Mouse (Mus musculus) hindbrain, embryonic 15.5 days (tissue): Measurements from ENCODE around the gene Hoxa7. TPM values are rescaled to one million over a fixed set of nuclear protein-coding genes. Genes with fewer than 3 reads are reported as not detected.

Experiments
- ATAC-seq: fragments of 200-750 bp; cut with Nextera tagmentation; 2 replicates; pipeline ENCODE4 v1.8.0; 2017; ENCODE audit warnings: low read depth, moderate number of reproducible peaks, moderate TSS enrichment; ENCODE audit not compliant: low FRiP score
- H3K27ac ChIP-seq: fragments of 300-500 bp; sonication (generic); replicated peaks from 2 replicates; pipeline ENCODE4 v1.5.1; 2015; ENCODE audit warnings: mild to moderate bottlenecking, inconsistent platforms
- H3K27me3 ChIP-seq: fragments of 300-500 bp; sonication (generic); 2 replicates; pipeline ENCODE4 v1.6.1; 2015; ENCODE audit warnings: control low read depth, inconsistent platforms
- H3K36me3 ChIP-seq: fragments of 300-500 bp; sonication (generic); 2 replicates; pipeline ENCODE4 v1.6.1; 2015; ENCODE audit warnings: control low read depth, inconsistent platforms
- H3K4me1 ChIP-seq: fragments of 300-500 bp; sonication (generic); replicated peaks from 2 replicates; pipeline ENCODE4 v1.6.1; 2015; ENCODE audit warnings: control low read depth, inconsistent platforms
- H3K4me2 ChIP-seq: fragments of 300-500 bp; sonication (generic); 2 replicates; pipeline ENCODE4 v1.6.1; 2015; ENCODE audit warnings: moderate library complexity, mild to moderate bottlenecking, inconsistent platforms
- H3K4me3 ChIP-seq: fragments of 300-500 bp; sonication (generic); 2 replicates; pipeline ENCODE4 v1.5.1; 2015; ENCODE audit warnings: mild to moderate bottlenecking, inconsistent platforms
- H3K9ac ChIP-seq: fragments of 300-500 bp; sonication (generic); 2 replicates; pipeline ENCODE4 v1.6.1; 2015; ENCODE audit warnings: inconsistent platforms
- H3K9me3 ChIP-seq: fragments of 300-500 bp; sonication (generic); 2 replicates; pipeline ENCODE4 v1.6.1; 2016; ENCODE audit warnings: control low read depth, inconsistent platforms
- WGBS: fragments of 180-500 bp; shearing (Covaris S2); methylation state at CpG from one replicate; pipeline ENCODE4 v1.1.7; 2015; 5-methylcytosine and 5-hydroxymethylcytosine counted together
- polyA plus RNA-seq: library from polyadenylated mRNA; unstranded; fragments of >200 nt; fragmentation: Nextera tagmentation; extraction: Ambion mirVana; gene quantifications from 2 replicates; pipeline ENCODE4 v1.2.1, GENCODE M21; 2015

Gene Hoxa7
- polyA plus RNA-seq, 1 experiment from 2014 or later: 20.5 TPM

- Histone ChIP-seq H3K27me3 (peaks cover 86% of the 10 kb centered on the region), H3K27ac (no peak overlapping the region), H3K4me2 (no peak overlapping the region), H3K4me1 (no peaks in the 10 kb centered on the region), H3K36me3 (no peaks in the 10 kb centered on the region), H3K4me3 (no peak overlapping the region), H3K9me3 (no peaks in the 10 kb centered on the region), H3K9ac (no peak overlapping the region)
- WGBS: 10% methylated on average over 7 of the region's 7 CpGs
- ATAC-seq: no peak
These were observed 29.7 kb upstream of the Hoxa7 start for GRCm38 (mm10) chr6:52251177-52251879.

- Histone ChIP-seq H3K4me3 (no peak overlapping the region), H3K4me2 (no peak overlapping the region), H3K27ac (no peak overlapping the region), H3K9me3 (no peaks in the 10 kb centered on the region), H3K4me1 (no peaks in the 10 kb centered on the region), H3K27me3 (peaks cover 86% of the 10 kb centered on the region), H3K9ac (no peak overlapping the region), H3K36me3 (no peaks in the 10 kb centered on the region)
- ATAC-seq: no peak
- WGBS: 2% methylated on average over 4 of the region's 4 CpGs
These were observed 28.2 kb upstream of the Hoxa7 start for GRCm38 (mm10) chr6:52249826-52250225.

GRCm38 (mm10) chr6:52249415-52249738 lies 27.7 kb upstream of the Hoxa7 start:
- H3K27me3 ChIP-seq: peaks cover 89% of the 10 kb centered on the region
- H3K4me1 ChIP-seq: no peaks in the 10 kb centered on the region
- H3K27ac ChIP-seq: no peak overlapping the region
- no peaks in the 10 kb centered on the region for H3K9me3 ChIP-seq
- H3K9ac ChIP-seq: no peak overlapping the region
- no peak overlapping the region for H3K4me2 ChIP-seq
- no peak overlapping the region for H3K4me3 ChIP-seq
- WGBS: under 1% methylated on average over 16 of the region's 16 CpGs
- H3K36me3 ChIP-seq: no peaks in the 10 kb centered on the region
- ATAC-seq: no peak

GRCm38 (mm10) chr6:52248638-52249414 lies 27.2 kb upstream of the Hoxa7 start:
- Histone ChIP-seq H3K4me3 (no peak overlapping the region), H3K4me2 (no peak overlapping the region), H3K9me3 (no peaks in the 10 kb centered on the region), H3K27me3 (peaks cover 91% of the 10 kb centered on the region), H3K36me3 (no peaks in the 10 kb centered on the region), H3K27ac (no peak overlapping the region), H3K4me1 (no peaks in the 10 kb centered on the region), H3K9ac (no peak overlapping the region)
- no peak for ATAC-seq
- WGBS: under 1% methylated on average over 27 of the region's 27 CpGs

GRCm38 (mm10) chr6:52247766-52248637 lies 26.3 kb upstream of the Hoxa7 start:
- no peak overlapping the region for H3K4me2 ChIP-seq
- peaks cover 92% of the 10 kb centered on the region for H3K27me3 ChIP-seq
- 2% methylated on average over 23 of the region's 23 CpGs for WGBS
- H3K9me3 ChIP-seq: no peaks in the 10 kb centered on the region
- no peaks in the 10 kb centered on the region for H3K4me1 ChIP-seq
- no peak overlapping the region for H3K27ac ChIP-seq
- H3K4me3 ChIP-seq: no peak overlapping the region
- H3K9ac ChIP-seq: no peak overlapping the region
- no peak for ATAC-seq
- H3K36me3 ChIP-seq: no peaks in the 10 kb centered on the region

GRCm38 (mm10) chr6:52246916-52247315 lies 25.3 kb upstream of the Hoxa7 start:
- no peaks in the 10 kb centered on the region for H3K36me3 ChIP-seq
- peaks cover 93% of the 10 kb centered on the region for H3K27me3 ChIP-seq
- no peak overlapping the region for H3K4me2 ChIP-seq
- H3K4me1 ChIP-seq: no peaks in the 10 kb centered on the region
- H3K9ac ChIP-seq: no peak overlapping the region
- no peak overlapping the region for H3K4me3 ChIP-seq
- no peak for ATAC-seq
- 12% methylated on average over 3 of the region's 3 CpGs for WGBS
- no peak overlapping the region for H3K27ac ChIP-seq
- H3K9me3 ChIP-seq: no peaks in the 10 kb centered on the region

GRCm38 (mm10) chr6:52246403-52246803 lies 24.7 kb upstream of the Hoxa7 start:
- ATAC-seq: no peak
- no peak overlapping the region for H3K9ac ChIP-seq
- no peak overlapping the region for H3K27ac ChIP-seq
- no peaks in the 10 kb centered on the region for H3K36me3 ChIP-seq
- H3K27me3 ChIP-seq: peaks cover 93% of the 10 kb centered on the region
- H3K4me2 ChIP-seq: no peak overlapping the region
- H3K4me3 ChIP-seq: no peak overlapping the region
- WGBS: under 1% methylated on average over 26 of the region's 26 CpGs
- H3K4me1 ChIP-seq: no peaks in the 10 kb centered on the region
- H3K9me3 ChIP-seq: no peaks in the 10 kb centered on the region

- Histone ChIP-seq H3K4me2 (no peak within 1 kb of the TSS), H3K9ac (no peak within 1 kb of the TSS), H3K4me1 (no peaks in the 10 kb centered on the region), H3K27me3 (peaks cover 93% of the 10 kb centered on the region), H3K9me3 (no peaks in the 10 kb centered on the region), H3K36me3 (no peaks in the 10 kb centered on the region), H3K4me3 (no peak within 1 kb of the TSS), H3K27ac (no peak within 1 kb of the TSS)
- WGBS: under 1% methylated on average over 20 of the region's 20 CpGs
- ATAC-seq: no peak
These were observed 24.1 kb upstream of the Hoxa7 start, which contains the start of gene Hoxa11 for GRCm38 (mm10) chr6:52245757-52246142. Gene Hoxa11, minus strand, starts transcription at chr6:52245810.

GRCm38 (mm10) chr6:52245040-52245756 lies 23.5 kb upstream of the Hoxa7 start:
- Histone ChIP-seq H3K9me3 (no peaks in the 10 kb centered on the region), H3K36me3 (no peaks in the 10 kb centered on the region), H3K9ac (no peak overlapping the region), H3K27ac (no peak overlapping the region), H3K4me3 (no peak overlapping the region), H3K27me3 (peaks cover 94% of the 10 kb centered on the region), H3K4me1 (no peaks in the 10 kb centered on the region), H3K4me2 (no peak overlapping the region)
- ATAC-seq: no peak
- WGBS: under 1% methylated on average over 69 of the region's 71 CpGs

GRCm38 (mm10) chr6:52244471-52245039 lies 22.9 kb upstream of the Hoxa7 start:
- Histone ChIP-seq H3K4me2 (no peak overlapping the region), H3K36me3 (no peaks in the 10 kb centered on the region), H3K4me1 (no peaks in the 10 kb centered on the region), H3K9me3 (no peaks in the 10 kb centered on the region), H3K27me3 (peaks cover 95% of the 10 kb centered on the region), H3K4me3 (no peak overlapping the region), H3K9ac (no peak overlapping the region), H3K27ac (no peak overlapping the region)
- 3% methylated on average over 23 of the region's 23 CpGs for WGBS
- ATAC-seq: no peak

- no peak overlapping the region for H3K9ac ChIP-seq
- no peaks in the 10 kb centered on the region for H3K4me1 ChIP-seq
- no peaks in the 10 kb centered on the region for H3K36me3 ChIP-seq
- H3K4me3 ChIP-seq: no peak overlapping the region
- peaks cover 93% of the 10 kb centered on the region for H3K27me3 ChIP-seq
- ATAC-seq: no peak
- H3K9me3 ChIP-seq: no peaks in the 10 kb centered on the region
- no peak overlapping the region for H3K4me2 ChIP-seq
- WGBS: 4% methylated on average over 12 of the region's 12 CpGs
- no peak overlapping the region for H3K27ac ChIP-seq
These were observed 22.0 kb upstream of the Hoxa7 start for GRCm38 (mm10) chr6:52243681-52244121.
